Mouse (Mus musculus): ENCODE measurements around the gene Cdh20. TPM values are rescaled to one million over a fixed set of nuclear protein-coding genes. Genes with fewer than 3 reads are reported as not detected.

Cdh20 gene
- polyA plus RNA-seq, 1 experiment = 0.19 TPM

DNA sequence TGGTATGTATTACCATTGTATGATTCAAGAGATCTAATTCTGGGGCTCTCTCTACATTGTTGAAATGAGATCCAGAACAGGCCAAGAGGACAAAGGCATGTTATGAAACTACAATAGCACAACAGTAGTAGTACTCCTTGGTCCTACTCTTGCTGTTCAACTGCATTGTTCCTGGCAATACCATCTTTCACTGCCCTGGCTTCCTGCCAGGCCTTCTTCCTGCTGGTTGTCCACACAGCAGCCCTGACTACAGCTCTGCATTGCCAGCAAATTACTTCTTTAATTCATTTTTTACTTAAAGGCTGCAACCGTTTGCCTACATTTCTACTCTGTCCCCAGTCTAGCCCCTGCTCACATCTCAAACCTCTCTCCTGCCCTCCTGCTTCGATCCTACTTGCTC, 59.8 kb downstream of the Cdh20 start:
- no peak for DNase-seq
- TF ChIP-seq CTCF (IDR thresholded peaks at IDR 0.05; ENCODE audit: borderline replicate concordance, control insufficient read depth, extremely low read depth, insufficient read depth, low read length, poor library complexity) = no peak
- no peak for TF ChIP-seq POLR2A (IDR thresholded peaks at IDR 0.05; ENCODE audit: control insufficient read depth, extremely low read depth, insufficient read depth, low read length, poor library complexity)

GRCm38 (mm10) chr1:104838206-104838915, 70.0 kb downstream of the Cdh20 start:
- no peaks in the 10 kb centered on the region for H3K36me3 ChIP-seq (ENCODE audit: control insufficient read depth, insufficient read depth, low read length)
- DNase-seq = no peak
- no peaks in the 10 kb centered on the region for H3K27me3 ChIP-seq (ENCODE audit: control insufficient read depth, insufficient read depth, low read length)
- TF ChIP-seq CTCF (IDR thresholded peaks at IDR 0.05; ENCODE audit: borderline replicate concordance, control insufficient read depth, extremely low read depth, insufficient read depth, low read length, poor library complexity) (no peak), POLR2A (IDR thresholded peaks at IDR 0.05; ENCODE audit: control insufficient read depth, extremely low read depth, insufficient read depth, low read length, poor library complexity) (no peak)
- WGBS = 71% methylated on average over 4 of the region's 4 CpGs
- no peak overlapping the region for H3K27ac ChIP-seq (ENCODE audit: control insufficient read depth, insufficient read depth, low read length)
- no peaks in the 10 kb centered on the region for H3K4me1 ChIP-seq (replicated peaks; ENCODE audit: control insufficient read depth, insufficient read depth, low read length)
- no peak overlapping the region for H3K4me3 ChIP-seq (ENCODE audit: control insufficient read depth, insufficient read depth, low read length)

More for the DNA sequence above, 59.8 kb downstream of the Cdh20 start:
- Histone ChIP-seq H3K4me3 (ENCODE audit: control insufficient read depth, insufficient read depth, low read length) (no peak overlapping the region), H3K27me3 (ENCODE audit: control insufficient read depth, insufficient read depth, low read length) (no peaks in the 10 kb centered on the region), H3K4me1 (replicated peaks; ENCODE audit: control insufficient read depth, insufficient read depth, low read length) (no peaks in the 10 kb centered on the region), H3K27ac (ENCODE audit: control insufficient read depth, insufficient read depth, low read length) (no peak overlapping the region), H3K36me3 (ENCODE audit: control insufficient read depth, insufficient read depth, low read length) (no peaks in the 10 kb centered on the region)
- 92% methylated on average over 2 of the region's 2 CpGs for WGBS

GRCm38 (mm10) chr1:104839051-104839450, 70.7 kb downstream of the Cdh20 start:
- DNase-seq = no peak
- Histone ChIP-seq H3K36me3 (ENCODE audit: control insufficient read depth, insufficient read depth, low read length) (no peaks in the 10 kb centered on the region), H3K27ac (ENCODE audit: control insufficient read depth, insufficient read depth, low read length) (no peak overlapping the region), H3K4me1 (replicated peaks; ENCODE audit: control insufficient read depth, insufficient read depth, low read length) (no peaks in the 10 kb centered on the region), H3K27me3 (ENCODE audit: control insufficient read depth, insufficient read depth, low read length) (no peaks in the 10 kb centered on the region), H3K4me3 (ENCODE audit: control insufficient read depth, insufficient read depth, low read length) (no peak overlapping the region)
- TF ChIP-seq CTCF (IDR thresholded peaks at IDR 0.05; ENCODE audit: borderline replicate concordance, control insufficient read depth, extremely low read depth, insufficient read depth, low read length, poor library complexity) = no peak
- TF ChIP-seq POLR2A (IDR thresholded peaks at IDR 0.05; ENCODE audit: control insufficient read depth, extremely low read depth, insufficient read depth, low read length, poor library complexity) = no peak

DNA sequence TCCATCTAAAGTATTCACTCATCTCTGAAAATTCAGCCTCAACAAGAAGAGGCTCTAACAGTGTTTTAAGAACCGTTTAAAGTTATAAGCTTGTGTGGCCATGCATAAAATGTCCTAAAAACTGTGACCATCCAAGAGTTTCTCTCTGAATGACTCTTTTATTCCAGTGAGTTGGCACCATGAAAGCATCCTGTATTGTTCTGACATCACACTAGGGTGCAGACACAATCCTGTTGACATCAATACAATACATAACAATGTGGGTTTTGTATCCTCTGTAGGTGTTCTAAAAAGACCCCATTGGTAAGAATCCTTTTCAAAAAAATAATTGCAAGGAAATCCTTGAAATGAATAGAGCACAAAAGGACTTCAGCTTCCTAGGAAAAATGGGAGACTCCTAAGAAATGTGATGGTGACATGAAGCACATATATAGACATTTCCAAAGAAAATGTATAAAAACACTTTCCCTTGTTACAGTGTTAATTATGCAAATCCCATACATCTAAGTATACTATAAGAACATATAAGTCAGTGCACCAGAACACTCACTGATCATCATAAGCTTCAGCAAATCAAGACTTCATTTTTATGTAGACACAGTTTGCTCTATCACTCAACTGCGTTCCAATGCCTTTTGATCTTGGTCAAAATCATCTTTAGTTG, 80.1 kb downstream of the Cdh20 start:
- Histone ChIP-seq H3K36me3 (ENCODE audit: control insufficient read depth, insufficient read depth, low read length) (no peaks in the 10 kb centered on the region), H3K4me1 (replicated peaks; ENCODE audit: control insufficient read depth, insufficient read depth, low read length) (no peaks in the 10 kb centered on the region), H3K4me3 (ENCODE audit: control insufficient read depth, insufficient read depth, low read length) (no peak overlapping the region), H3K27me3 (ENCODE audit: control insufficient read depth, insufficient read depth, low read length) (no peaks in the 10 kb centered on the region), H3K27ac (ENCODE audit: control insufficient read depth, insufficient read depth, low read length) (no peak overlapping the region)
- WGBS = 78% methylated on average over 2 of the region's 2 CpGs
- no peak for DNase-seq
- TF ChIP-seq CTCF (IDR thresholded peaks at IDR 0.05; ENCODE audit: borderline replicate concordance, control insufficient read depth, extremely low read depth, insufficient read depth, low read length, poor library complexity) (no peak), POLR2A (IDR thresholded peaks at IDR 0.05; ENCODE audit: control insufficient read depth, extremely low read depth, insufficient read depth, low read length, poor library complexity) (no peak)

DNA sequence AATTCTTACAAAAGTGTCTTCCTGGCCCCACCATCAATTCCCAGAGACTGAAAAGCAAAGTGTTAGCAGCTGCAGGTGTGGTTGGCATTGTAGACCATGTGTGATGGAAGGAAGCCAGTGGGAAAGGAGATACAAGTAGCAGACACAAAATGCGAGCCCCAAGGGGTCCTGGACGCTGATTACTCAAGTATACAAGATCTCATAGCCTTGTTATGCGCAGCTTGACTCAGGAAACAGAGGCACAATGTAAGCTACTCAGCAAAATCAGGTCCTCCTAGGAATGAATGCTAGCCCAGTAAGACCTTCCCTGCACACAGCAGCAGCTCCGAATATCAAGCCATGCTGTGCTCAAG, 80.6 kb downstream of the Cdh20 start:
- no peak for DNase-seq
- Histone ChIP-seq H3K27me3 (ENCODE audit: control insufficient read depth, insufficient read depth, low read length) (no peaks in the 10 kb centered on the region), H3K4me1 (replicated peaks; ENCODE audit: control insufficient read depth, insufficient read depth, low read length) (no peaks in the 10 kb centered on the region), H3K4me3 (ENCODE audit: control insufficient read depth, insufficient read depth, low read length) (no peak overlapping the region), H3K36me3 (ENCODE audit: control insufficient read depth, insufficient read depth, low read length) (no peaks in the 10 kb centered on the region), H3K27ac (ENCODE audit: control insufficient read depth, insufficient read depth, low read length) (no peak overlapping the region)
- no peak for TF ChIP-seq CTCF (IDR thresholded peaks at IDR 0.05; ENCODE audit: borderline replicate concordance, control insufficient read depth, extremely low read depth, insufficient read depth, low read length, poor library complexity)
- no peak for TF ChIP-seq POLR2A (IDR thresholded peaks at IDR 0.05; ENCODE audit: control insufficient read depth, extremely low read depth, insufficient read depth, low read length, poor library complexity)
- WGBS = 91% methylated on average over 4 of the region's 4 CpGs

GRCm38 (mm10) chr1:104877384-104877783, 109.1 kb downstream of the Cdh20 start:
- no peak overlapping the region for H3K27ac ChIP-seq (ENCODE audit: control insufficient read depth, insufficient read depth, low read length)
- TF ChIP-seq POLR2A (IDR thresholded peaks at IDR 0.05; ENCODE audit: control insufficient read depth, extremely low read depth, insufficient read depth, low read length, poor library complexity) (no peak), CTCF (IDR thresholded peaks at IDR 0.05; ENCODE audit: borderline replicate concordance, control insufficient read depth, extremely low read depth, insufficient read depth, low read length, poor library complexity) (no peak)
- no peak for DNase-seq
- no peaks in the 10 kb centered on the region for H3K27me3 ChIP-seq (ENCODE audit: control insufficient read depth, insufficient read depth, low read length)
- H3K4me3 ChIP-seq (ENCODE audit: control insufficient read depth, insufficient read depth, low read length) = no peak overlapping the region
- H3K4me1 ChIP-seq (replicated peaks; ENCODE audit: control insufficient read depth, insufficient read depth, low read length) = no peaks in the 10 kb centered on the region
- H3K36me3 ChIP-seq (ENCODE audit: control insufficient read depth, insufficient read depth, low read length) = no peaks in the 10 kb centered on the region
- WGBS = 87% methylated on average over 1 of the region's 1 CpGs
